Mouse (Mus musculus): Measurements from ENCODE around the gene Npff.

- TF ChIP-seq CTCF (IDR thresholded peaks at IDR 0.05; ENCODE audit: low read depth, low read length) = no peak
- TF ChIP-seq GATA2 (IDR thresholded peaks at IDR 0.05; ENCODE audit: borderline replicate concordance, low read depth, low read length) = no peak
- no peak for TF ChIP-seq GATA1 (IDR thresholded peaks at IDR 0.05; ENCODE audit: borderline replicate concordance, low read length)
- TF ChIP-seq POLR2AphosphoS5 (IDR thresholded peaks at IDR 0.05; ENCODE audit: insufficient replicate concordance, low read depth, low read length) = no peak
- no peak for TF ChIP-seq TAL1 (conservative IDR thresholded peaks at IDR 0.05; ENCODE audit: low read depth, low read length)
Measured at GRCm38 (mm10) chr15:102502254-102502840, 22.4 kb downstream of the Npff start.

Measured in G1E (cell line).